Mouse (Mus musculus) regulatory T cell (primary cell): Measurements from ENCODE around the gene Fkbp14.

Source experiments
- in situ Hi-C: fragments of 300-600 bp; cut with MboI, MseI; formaldehyde crosslinking; loops from one replicate; pipeline ENCODE4 v1.15.1; 2025; ENCODE audit warnings: high pct_unique_total_duplicates

The Fkbp14 gene

DNA sequence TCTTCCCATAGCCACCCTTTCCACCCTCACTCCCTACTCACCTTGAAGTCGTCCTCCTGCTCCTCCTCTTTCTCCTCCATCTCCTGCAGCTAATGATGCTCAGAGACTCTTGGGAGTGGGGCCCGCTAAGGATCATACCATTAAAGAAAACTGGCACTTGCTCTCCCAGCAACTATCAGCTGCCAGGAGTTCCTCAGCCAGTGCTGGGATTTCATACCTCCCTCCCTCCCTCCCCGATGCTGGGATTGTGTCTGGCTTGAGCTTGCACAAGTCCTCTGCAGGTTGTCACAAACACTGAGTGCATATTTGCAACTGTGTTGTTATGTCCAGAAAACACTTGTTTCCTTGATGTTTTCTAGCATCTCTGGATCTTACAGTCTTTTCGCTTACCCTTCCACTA, at the start of gene Fkbp14:
Fkbp14 (minus strand) TSS at position 101 of the 400 bp plus-strand sequence.
- in situ Hi-C loops, result no loop called here

DNA sequence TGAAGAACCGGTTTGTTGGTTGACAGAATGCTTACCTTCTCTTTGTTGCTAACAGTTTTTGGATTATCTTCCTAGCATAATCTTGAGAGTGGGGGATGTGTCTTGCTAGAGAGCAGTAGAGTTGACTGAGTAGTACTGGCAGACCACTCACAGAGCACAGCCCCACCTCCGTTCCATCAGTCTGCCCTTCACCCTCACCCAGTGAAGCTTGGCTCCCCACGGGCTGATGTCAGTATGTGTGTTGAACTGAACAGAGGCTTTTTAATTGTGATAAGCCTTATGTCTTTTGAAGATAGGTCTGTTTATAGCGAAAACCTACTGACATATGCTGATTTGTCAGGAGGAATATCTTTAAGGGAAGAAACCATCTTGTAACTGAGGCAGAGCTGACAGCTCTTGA, 46.1 kb upstream of the Fkbp14 start:
- in situ Hi-C loops, result no loop called here

DNA sequence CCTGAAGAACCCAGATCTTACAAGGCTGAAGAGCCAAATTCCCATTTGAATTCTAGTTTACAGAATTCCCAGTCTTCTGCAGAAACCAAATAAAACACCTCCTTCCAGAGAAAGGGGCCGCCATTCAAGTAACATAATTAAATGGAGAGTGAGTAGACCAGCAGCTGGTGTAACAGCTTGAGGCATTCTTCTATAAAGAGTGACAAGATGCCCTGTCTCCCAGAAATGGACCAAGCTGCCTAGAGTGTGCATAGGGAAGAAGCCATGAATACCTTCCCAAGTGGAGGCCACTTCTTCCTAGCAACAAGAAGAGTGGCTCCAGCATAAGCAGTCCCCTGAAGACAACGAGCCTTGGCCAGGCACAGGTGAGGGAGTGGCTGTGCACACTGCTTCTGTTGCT, 44.8 kb upstream of the Fkbp14 start:
- in situ Hi-C loops, result no loop called here

DNA sequence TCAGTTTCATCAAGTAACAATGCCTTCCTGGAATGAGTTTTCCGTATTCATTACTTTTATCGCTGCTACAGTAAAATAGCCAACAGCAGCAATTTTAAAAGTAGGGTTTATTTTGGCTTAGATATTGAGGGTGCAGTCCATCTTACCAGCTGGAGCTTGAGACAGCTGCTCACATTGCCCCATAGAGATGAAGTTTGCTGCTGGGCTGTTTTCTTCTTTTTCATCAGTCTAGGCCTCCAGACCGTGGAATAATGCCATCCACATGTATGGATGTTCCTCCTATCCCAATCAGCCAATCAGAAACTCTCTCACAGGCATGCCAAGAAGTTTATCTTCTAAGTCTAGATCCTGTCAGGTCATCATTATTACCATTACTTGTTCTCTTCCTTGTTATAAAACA, 42.8 kb upstream of the Fkbp14 start:
- in situ Hi-C loops, result no loop called here

DNA sequence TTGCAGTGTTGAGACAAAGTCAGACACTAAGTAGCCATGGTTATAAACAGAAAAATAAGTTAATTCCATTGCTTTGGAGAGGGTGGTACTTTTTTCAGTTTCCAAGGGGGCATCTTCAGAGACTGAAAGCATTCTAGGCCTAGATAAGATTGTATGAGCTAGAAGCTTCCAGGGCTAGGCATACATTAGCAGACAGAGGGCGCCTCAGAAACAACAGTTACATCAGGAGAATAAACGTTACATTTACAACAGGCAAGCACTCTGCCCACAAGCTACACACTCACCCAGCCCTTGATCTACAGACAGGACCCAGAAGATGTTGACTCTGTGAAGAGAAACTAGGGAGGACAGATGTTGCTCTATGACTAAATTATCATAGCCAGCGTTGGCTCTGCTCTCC, 34.4 kb upstream of the Fkbp14 start:
- in situ Hi-C loops, result no loop called here

DNA sequence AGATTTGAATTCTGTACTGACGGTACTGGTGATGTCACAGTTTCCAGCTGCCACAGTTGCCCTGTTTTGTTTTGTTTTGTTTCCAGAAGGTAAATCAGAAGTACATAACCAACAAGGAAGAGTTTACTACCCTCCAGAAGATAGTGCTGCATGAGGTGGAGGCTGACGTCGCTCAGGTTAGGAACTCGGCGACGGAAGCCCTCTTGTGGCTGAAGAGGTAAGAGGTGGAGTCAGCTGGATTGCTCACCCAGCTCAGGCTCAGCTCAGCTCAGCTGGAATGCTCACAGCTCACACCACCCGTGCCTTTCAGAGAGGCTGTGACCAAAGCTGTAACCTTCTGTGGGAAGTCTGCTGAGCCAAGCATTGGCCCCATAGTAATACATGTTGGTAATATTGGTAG, 32.6 kb upstream of the Fkbp14 start:
- in situ Hi-C loops, result no loop called here

DNA sequence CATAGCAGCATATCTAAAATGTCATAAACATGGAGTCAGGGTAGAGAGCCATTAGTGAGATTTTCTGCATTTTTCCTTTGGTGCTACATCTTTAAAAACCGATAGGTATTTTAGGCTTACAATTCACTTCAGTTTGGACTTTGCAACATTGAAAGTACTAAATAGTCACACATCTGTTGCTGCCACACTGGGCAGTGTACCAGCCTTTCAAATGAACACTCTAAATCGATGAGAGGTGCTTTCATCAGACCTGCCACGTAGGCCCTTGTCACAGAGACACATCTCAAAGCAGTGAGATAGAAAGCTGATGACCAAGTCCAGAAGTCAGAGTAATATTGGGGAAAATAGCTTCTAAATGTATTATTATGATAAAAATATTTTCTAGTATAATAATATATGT, 31.3 kb upstream of the Fkbp14 start:
- in situ Hi-C loops, result no loop called here

DNA sequence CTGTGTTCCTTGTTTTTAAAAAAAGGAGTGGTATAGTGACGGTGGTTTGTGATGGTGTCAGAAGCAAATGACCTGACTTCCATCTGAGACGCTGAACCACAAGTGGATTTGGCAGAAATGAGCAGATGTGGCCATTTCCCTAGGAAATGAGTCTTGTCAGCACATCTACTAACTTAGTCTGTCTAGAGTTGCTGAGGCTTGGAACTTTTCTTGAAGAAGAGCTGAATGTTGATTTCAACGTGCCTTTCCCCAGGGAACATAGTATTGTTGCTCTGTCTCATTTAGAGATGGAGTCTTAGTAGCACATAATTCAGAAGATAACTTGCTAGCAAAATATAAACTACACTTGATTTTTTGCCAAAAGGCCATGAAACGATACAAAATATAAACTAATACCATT, 23.2 kb upstream of the Fkbp14 start:
- in situ Hi-C loops, result no loop called here

DNA sequence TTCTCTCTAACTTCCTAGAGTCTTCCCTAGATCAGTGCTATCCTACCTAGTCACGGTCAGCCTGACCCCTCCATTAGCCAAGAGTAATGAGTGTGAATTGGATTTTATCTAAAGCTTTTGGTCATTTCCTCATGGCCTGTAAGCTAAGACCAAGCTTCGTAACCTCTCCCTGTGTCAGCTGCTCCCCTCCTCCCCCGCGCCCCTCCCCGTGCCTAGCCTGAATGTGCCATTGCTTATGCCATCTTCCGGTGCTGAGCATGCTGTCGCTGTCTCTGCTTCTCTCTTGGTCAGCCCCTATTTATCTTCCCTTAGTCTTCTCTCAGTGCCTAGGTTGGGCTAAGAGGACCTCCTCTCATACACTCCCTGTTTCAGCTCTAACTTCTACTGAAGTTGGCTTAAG, 22.4 kb upstream of the Fkbp14 start:
- in situ Hi-C loops, result no loop called here

DNA sequence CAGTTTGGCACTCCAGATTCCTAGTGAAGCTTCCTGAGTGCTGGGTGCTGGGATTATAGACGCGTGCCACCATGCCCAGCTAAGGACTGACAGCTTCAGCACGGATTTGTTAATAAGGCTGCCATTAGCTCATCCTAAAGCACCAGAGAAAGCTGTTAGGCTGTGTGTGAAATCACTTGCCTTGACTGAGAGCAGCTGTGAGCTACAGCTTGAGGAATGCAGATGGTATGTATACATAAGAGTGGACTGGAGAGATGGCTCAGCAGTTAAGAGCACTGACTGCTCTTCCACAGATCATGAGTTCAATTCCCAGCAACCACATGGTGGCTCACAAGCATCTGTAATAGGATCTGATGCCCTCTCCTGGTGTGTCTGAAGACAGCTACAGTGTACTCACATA, 20.3 kb upstream of the Fkbp14 start:
- in situ Hi-C loops, result no loop called here

DNA sequence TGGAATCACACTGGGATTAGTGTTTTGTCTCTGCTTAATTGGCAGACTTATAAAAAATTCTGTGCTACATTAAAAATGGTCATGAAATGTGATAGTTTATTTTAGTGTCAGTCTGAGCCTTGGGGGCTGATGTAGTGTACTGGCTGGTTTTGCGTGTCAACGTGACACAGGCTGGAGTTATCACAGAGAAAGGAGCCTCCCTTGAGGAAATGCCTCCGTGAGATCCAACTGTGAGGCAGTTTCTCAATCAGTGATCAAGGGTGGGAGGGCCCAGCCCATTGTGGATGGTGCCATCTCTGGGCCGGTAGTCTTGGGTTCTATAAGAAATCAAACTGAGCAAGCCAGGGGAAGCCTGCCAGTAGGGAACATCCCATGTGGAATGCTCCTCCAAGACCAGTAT, 9.1 kb upstream of the Fkbp14 start:
- in situ Hi-C loops, result no loop called here

DNA sequence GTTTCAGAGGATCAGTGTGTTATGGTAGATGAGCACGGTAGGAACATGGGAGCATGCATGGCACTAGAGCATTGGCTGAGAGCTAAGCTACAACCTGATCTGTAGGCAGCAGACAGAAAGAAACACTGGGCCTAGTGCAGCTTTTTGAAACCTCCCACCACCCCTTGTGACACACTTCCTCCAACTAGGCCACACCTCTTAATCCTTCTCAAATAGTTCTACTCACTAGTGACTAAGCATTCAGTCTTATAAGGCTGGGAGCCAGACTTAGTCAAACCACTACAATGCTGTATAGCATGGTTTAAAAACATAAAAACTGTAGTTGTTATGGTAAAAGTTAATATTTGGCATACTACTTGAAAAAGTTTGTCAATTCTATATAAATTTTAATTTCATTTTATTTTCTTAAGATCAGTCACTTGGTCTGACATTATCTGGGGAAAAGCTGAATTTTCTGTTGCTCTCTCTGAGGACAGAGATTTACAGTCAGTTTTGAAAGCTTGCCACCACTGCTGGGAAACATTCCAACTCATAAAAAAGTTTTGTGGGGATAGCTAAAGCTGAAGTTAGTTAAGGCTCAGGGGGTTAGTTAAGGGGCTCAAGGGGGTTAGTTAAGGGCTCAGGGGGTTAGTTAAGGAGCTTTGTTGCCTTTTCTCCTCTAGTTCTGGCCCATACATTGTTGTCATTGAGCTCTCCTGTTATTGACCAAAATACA, 7.0 kb upstream of the Fkbp14 start:
- in situ Hi-C loops, result no loop called here

DNA sequence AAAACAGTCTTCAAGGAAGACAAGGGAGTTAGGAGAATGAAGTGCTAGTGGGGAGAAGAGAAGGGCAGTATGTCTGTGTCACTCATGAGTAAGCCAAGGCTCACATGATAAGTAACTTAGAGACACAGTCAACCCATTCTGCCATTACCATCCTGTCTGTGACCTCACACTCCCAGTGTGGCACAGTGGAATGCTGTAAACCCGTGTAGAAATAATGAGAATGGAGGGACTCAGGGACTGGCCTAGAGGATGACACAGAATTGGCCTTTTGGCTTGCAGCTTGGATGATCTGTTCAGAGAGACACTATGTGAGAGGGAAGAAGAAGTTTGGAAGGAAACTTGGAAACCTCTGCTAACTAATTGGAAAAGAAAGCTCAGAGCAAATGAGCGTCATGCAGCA, 5.8 kb upstream of the Fkbp14 start:
- in situ Hi-C loops, result no loop called here

DNA sequence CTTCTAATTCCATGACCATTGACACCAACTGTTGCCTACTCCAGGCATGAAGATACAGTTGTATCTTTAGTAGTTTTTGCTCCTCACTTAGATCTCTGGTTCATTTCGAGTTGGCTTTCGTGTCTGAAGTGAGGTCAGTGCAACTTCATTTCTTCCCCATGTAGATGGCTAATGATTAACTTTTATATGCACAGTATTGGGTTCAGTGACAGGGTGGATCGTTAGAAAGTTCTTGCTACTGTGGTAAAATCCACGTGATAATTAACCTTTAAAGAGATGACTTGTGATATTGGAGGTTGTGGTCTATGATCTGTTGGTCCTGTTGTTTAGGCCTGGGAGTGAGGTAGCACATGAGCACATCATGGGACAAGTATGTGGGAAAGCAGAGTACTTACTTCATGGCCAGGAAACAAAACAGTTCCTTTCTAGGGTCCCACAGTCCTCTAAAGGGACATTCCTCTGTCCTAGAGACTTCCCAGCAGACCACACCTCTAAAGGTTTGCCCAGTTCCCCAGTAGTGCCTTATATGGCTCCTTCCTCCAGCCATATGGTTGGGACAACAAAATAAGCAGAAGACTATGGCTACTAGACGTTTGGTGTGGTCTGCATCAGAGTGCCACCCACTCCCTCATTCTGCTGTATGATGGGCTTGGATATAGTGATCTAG, 3.7 kb upstream of the Fkbp14 start:
- in situ Hi-C loops, result no loop called here

DNA sequence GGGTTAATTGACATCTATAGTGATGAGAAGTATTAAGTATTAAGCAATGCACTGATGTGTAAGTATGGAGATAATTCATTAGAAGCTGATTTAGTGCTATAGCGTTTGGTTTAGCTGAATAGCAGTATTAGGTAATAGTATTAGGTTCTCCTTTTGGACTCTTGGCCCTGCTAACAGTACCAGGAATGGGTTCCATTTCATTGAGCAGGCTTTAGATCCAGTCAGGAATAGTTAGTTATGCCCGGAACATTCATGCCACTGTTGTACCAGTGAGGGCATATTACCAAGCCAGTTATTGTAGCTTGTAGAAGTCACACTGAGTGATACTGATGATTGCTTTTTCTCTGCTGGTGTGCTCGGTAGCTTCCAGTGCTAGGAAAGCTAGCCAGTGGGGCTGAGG, 603 bp upstream of the Fkbp14 start:
- in situ Hi-C loops, result no loop called here

DNA sequence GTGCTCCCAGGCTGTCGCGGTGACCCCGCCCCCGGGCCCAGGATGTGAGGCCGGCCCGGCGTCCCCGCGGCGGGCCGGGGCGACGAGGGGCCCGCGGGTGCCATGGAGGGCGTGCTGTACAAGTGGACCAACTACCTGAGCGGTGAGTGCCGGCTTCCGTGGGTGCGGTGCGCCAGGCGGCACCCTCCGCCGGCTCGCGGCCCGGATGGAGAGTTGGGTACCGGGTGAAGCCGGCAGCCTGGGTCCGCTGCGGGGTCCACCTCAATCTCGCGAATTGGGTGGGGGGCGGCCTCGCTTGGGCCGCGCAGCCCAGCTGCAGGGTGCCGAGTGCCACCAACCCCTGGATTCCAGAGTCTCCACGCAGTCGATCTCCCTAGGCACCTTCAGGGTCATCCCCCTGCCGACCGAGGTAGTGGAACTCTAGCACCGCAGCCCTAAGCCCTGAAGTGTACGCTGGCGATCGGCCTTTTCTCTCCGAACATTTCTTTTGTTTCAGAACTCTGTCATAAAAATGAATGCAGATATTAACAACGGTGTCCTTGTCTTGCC, 1.7 kb downstream of the Fkbp14 start:
- in situ Hi-C loops, result no loop called here

DNA sequence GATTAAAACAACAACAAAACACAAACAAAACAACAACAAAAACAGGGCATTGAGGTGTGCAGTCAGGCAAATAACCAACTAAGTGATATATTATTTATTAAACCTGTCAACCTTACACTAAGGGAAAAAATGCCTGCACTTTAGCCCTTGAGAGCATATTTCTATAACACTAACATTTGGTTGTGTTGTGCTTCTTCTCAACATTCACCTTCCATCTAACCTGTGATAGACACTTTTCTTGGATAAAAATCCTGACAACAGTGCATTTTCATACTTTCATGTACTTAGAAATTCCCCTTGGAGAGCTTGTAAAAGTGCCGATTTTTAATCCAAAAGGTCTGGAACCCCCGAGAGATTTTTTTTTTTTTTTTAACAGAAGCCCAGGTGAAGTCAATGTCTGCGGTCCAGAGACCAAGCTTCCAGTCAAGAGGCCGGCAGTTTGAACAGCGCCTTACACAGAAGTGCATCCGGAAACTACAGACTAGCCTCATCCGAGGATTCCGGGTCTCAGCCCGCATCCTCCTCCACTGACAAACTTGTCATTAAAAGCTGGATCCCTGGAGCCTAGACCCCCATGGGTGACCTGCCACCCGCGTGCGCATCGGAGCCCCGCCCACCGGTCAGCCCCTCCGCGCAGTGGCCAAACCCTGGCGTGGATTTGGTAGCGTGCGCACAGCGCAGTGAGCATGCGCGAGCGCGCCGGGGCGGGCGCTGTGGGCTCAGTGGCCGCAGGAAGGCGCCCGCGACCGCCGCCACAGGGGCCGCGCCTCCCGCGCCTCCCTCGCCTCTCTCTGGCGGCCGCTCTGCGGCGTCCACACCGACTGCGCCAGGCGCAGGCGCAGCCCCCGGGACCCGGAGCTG, 2.4 kb downstream of the Fkbp14 start, which contains the start of gene Plekha8:
Plekha8 (plus strand) TSS at position 643 of the 861 bp plus-strand sequence.
- in situ Hi-C loops, result loop anchor here (5.0 kb wide), 1 partner anchor 568 kb away; no protein-coding TSS in a partner anchor

DNA sequence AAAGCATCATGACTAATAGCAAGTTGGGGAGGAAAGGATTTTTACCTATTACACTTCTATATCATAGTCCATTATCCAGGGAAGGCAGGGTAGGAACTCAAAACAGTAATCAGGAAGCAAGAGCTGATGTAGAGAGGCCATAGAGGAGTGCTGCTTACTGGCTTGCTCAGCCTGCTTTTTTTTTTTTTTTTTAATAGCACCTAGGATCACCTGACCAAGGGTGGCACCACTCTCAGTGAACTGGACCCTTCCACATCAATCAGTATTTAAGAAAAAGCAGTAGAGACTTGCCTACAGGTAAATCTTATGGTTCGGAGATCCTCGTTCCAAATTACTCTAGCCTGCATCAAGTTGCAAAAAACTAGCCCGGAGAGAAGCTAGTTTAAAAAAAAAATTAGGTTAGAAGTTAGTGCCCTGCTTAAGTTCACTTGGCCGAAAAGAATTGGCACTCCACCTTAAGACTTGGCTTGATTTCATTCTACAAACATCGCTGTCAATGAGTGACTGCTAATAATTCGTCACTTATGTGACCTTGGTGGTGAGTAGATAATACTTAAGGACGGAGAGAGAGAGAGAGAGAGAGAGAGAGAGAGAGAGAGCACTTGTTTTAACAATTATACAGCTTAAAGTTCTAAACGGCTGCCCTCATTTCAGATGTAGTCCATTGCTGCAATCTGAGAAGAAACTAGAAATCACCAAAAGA, 3.2 kb downstream of the Fkbp14 start:
- in situ Hi-C loops, result loop anchor here (5.0 kb wide), 1 partner anchor 568 kb away; no protein-coding TSS in a partner anchor

DNA sequence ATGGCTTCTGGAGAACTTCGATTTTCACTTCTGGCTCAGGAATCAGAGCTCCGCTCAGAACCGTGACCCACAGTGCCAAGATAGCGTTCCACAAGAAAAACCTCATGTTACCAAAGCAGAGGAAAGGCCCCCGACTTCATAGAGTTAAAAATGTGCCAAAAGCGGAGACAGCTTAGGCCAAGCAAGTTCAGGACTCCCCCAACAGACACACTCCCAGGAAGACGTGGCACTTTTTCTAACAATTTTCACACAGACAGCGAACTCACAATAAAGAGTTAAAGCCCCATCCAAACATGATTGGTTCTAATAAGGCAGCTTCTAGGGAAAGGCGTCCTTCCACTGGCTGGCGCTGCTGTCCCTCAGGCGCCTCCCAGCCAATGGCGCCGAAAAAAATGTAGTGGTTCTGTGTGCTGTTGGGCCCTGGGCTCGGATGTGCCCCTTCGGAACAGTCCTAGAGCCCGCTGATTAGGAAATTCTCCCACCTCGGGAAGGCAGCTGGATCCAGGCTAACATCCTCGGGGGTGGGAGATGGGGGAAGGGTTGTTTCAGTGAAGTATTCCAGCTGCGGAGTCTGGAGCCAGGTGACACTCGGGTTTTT, 4.1 kb downstream of the Fkbp14 start:
- in situ Hi-C loops, result loop anchor here (5.0 kb wide), 1 partner anchor 569 kb away; no protein-coding TSS in a partner anchor

DNA sequence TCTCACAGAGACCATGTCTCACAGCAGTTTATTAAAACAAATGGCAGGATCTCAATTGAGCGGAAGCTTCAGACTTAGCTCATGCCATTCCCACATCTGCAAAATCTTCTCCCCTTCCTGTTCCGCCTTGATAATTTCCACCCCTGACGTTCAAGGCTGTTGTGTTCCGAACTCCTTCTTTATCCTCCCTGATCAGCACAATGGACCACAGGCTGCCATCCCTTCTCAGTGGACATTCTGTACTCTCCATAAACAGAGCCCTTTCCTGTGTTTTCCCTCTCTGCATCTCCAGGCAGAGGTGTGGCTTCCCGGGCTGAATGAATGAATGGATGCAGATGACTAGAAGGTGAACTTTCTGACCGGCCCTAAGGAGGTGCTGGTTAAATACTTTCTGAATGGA, 5.3 kb downstream of the Fkbp14 start:
- in situ Hi-C loops, result loop anchor here (5.0 kb wide), 1 partner anchor 571 kb away; no protein-coding TSS in a partner anchor

DNA sequence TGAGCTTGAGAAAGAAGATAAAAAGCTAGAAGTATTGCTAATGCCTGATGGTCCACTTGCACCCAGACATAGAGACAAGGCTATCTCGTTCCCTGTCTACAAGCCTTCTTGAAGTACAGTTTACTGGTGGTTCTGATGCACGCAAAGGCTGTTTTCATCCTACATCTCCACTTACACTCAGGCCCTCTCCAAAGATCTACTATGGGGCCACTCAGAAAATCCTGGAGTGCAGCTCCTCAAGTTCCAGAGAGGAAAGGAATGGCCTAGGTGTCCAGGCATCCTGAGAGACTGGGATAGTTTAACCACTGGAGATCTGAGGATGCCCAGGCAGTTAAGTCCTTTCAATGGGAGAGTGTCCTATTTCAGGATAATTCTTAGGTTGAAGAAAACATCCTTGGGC, 6.4 kb downstream of the Fkbp14 start:
- in situ Hi-C loops, result loop anchor here (5.0 kb wide), 1 partner anchor 572 kb away; no protein-coding TSS in a partner anchor
